Mouse (Mus musculus): Measurements from ENCODE around the gene Ankrd2. TPM values are rescaled to one million over a fixed set of nuclear protein-coding genes. Genes with fewer than 3 reads are reported as not detected.

The Ankrd2 gene
- polyA plus RNA-seq, 2 experiments = 0.96 to 1.5 TPM

DNA sequence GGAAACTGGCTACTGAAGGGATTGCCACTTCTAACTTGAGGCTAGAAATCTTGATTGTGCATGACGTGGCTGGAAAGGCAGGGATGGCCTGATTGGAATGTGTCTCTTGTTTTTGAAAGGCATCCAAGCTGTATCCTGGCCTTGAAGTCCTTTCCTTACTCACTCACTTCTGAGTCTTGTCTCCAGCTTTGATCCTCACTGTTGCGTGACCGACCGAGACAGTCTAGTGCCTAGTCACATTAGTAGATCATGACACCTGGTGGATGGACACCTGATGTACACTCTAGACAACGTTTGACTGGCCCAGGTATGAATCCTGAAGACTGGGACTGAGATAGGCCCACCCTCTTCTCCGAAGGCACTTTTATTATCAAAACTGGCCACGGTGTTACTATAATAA lies 37.0 kb downstream of the Ankrd2 start:
- H3K4me3 ChIP-seq (replicated peaks; ENCODE audit: low read length) = no peak overlapping the region
- ATAC-seq (ENCODE audit: low FRiP score, low read depth) = no peak
- H3K27me3 ChIP-seq (ENCODE audit: control insufficient read depth, insufficient read depth, low read length) = no peaks in the 10 kb centered on the region
- H3K9ac ChIP-seq (ENCODE audit: low read depth, low read length, severe bottlenecking) = no peak overlapping the region
- WGBS = 78% methylated on average over 7 of the region's 7 CpGs
- H3K36me3 ChIP-seq (ENCODE audit: control insufficient read depth, insufficient read depth, low read length) = peaks cover 14% of the 10 kb centered on the region; the same call in 1 of the 2 replicates
- H3K9me3 ChIP-seq (ENCODE audit: control insufficient read depth, low read length) = no peaks in the 10 kb centered on the region
- no peaks in the 10 kb centered on the region for H3K4me1 ChIP-seq (ENCODE audit: control insufficient read depth, insufficient read depth, low read length)
- no peak overlapping the region for H3K4me2 ChIP-seq (replicated peaks; ENCODE audit: low read depth, low read length, severe bottlenecking)
- no peak for DNase-seq (ENCODE audit: low spot score)
- no peak for TF ChIP-seq POLR2A (IDR thresholded peaks at IDR 0.05; ENCODE audit: borderline replicate concordance, extremely low read depth, insufficient read depth, insufficient read length)
- H3K27ac ChIP-seq (replicated peaks; ENCODE audit: low read depth, low read length) = no peak overlapping the region

DNA sequence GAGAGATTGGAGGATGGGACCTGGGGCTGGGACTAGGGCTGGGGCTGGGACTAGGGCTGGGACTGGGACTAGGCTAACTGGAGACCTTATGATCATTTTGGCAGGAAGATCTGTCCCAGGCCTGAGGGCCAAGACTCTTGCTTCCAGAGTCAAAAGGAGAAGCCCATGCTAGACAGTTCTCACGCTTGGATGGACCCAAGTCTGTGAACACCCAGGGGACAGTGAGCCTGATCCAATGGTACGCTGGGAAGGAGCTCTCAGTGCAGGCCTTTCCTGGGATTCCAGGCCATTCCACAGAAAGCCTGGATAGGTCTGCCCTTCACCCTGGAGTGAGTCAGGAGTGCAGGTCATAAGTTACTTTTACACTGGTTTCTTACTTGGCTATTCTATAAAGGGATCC lies 39.3 kb downstream of the Ankrd2 start:
- H3K27ac ChIP-seq (replicated peaks; ENCODE audit: low read depth, low read length) = no peak overlapping the region
- H3K36me3 ChIP-seq (ENCODE audit: control insufficient read depth, insufficient read depth, low read length) = peaks cover 14% of the 10 kb centered on the region; the same call in 1 of the 2 replicates
- H3K4me1 ChIP-seq (ENCODE audit: control insufficient read depth, insufficient read depth, low read length) = no peaks in the 10 kb centered on the region
- 85% methylated on average over 2 of the region's 2 CpGs for WGBS
- DNase-seq (ENCODE audit: low spot score) = no peak
- H3K27me3 ChIP-seq (ENCODE audit: control insufficient read depth, insufficient read depth, low read length) = no peaks in the 10 kb centered on the region
- TF ChIP-seq POLR2A (IDR thresholded peaks at IDR 0.05; ENCODE audit: borderline replicate concordance, extremely low read depth, insufficient read depth, insufficient read length) = no peak
- no peak overlapping the region for H3K9ac ChIP-seq (ENCODE audit: low read depth, low read length, severe bottlenecking)
- H3K4me3 ChIP-seq (replicated peaks; ENCODE audit: low read length) = no peak overlapping the region
- H3K9me3 ChIP-seq (ENCODE audit: control insufficient read depth, low read length) = no peaks in the 10 kb centered on the region
- no peak for ATAC-seq (ENCODE audit: low FRiP score, low read depth)
- no peak overlapping the region for H3K4me2 ChIP-seq (replicated peaks; ENCODE audit: low read depth, low read length, severe bottlenecking)

DNA sequence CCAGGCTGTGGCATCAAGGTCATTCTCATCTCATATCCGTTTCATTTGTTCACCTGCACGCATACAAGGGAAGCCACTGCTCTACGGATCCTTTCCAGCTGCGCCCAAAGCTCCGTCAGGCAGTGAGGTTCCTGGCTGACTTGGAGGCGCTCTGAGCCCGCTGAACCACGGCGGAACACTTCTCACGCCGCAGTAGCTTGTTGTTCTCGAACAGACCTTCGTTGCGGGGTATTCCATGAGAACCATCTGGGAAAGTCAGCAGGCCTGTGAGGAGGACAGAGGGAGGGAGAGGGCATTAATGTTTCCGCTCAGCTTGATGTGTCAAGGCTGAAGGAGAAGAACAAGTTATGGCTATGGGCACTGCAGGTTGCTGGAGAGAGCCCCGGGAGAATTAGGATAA lies 40.2 kb downstream of the Ankrd2 start:
- ATAC-seq (ENCODE audit: low FRiP score, low read depth) (no peak), DNase-seq (ENCODE audit: low spot score) (no peak)
- H3K36me3 ChIP-seq (ENCODE audit: control insufficient read depth, insufficient read depth, low read length) = peaks cover 14% of the 10 kb centered on the region; the same call in 1 of the 2 replicates
- H3K4me2 ChIP-seq (replicated peaks; ENCODE audit: low read depth, low read length, severe bottlenecking) = no peak overlapping the region
- H3K27ac ChIP-seq (replicated peaks; ENCODE audit: low read depth, low read length) = no peak overlapping the region
- H3K4me3 ChIP-seq (replicated peaks; ENCODE audit: low read length) = no peak overlapping the region
- H3K4me1 ChIP-seq (ENCODE audit: control insufficient read depth, insufficient read depth, low read length) = no peaks in the 10 kb centered on the region
- no peaks in the 10 kb centered on the region for H3K9me3 ChIP-seq (ENCODE audit: control insufficient read depth, low read length)
- TF ChIP-seq POLR2A (IDR thresholded peaks at IDR 0.05; ENCODE audit: borderline replicate concordance, extremely low read depth, insufficient read depth, insufficient read length) = no peak
- 91% methylated on average over 16 of the region's 16 CpGs for WGBS
- no peak overlapping the region for H3K9ac ChIP-seq (ENCODE audit: low read depth, low read length, severe bottlenecking)
- H3K27me3 ChIP-seq (ENCODE audit: control insufficient read depth, insufficient read depth, low read length) = no peaks in the 10 kb centered on the region

DNA sequence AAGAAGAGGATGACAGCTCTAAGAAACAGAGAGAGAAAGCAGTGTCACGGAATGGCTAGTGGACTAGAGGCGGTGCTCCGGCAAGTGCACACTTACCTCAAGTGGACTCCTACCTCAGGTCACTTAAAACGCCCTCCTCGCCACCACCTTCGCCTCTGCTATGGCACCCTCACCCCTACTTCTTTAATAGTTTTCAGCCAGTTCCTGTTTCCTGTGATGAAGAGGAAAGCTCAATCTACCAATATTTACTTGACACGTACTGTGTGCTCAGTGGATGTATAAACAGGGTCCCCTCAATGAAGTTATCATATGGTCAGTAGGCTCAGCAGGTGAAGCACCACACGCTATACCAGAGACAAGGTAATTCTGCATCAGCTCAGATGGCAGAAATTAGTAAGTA lies 42.8 kb downstream of the Ankrd2 start:
- H3K4me2 ChIP-seq (replicated peaks; ENCODE audit: low read depth, low read length, severe bottlenecking) = no peak overlapping the region
- ATAC-seq (ENCODE audit: low FRiP score, low read depth) (no peak), DNase-seq (ENCODE audit: low spot score) (no peak)
- no peaks in the 10 kb centered on the region for H3K4me1 ChIP-seq (ENCODE audit: control insufficient read depth, insufficient read depth, low read length)
- no peak for TF ChIP-seq POLR2A (IDR thresholded peaks at IDR 0.05; ENCODE audit: borderline replicate concordance, extremely low read depth, insufficient read depth, insufficient read length)
- H3K4me3 ChIP-seq (replicated peaks; ENCODE audit: low read length) = no peak overlapping the region
- H3K9me3 ChIP-seq (ENCODE audit: control insufficient read depth, low read length) = no peaks in the 10 kb centered on the region
- H3K27ac ChIP-seq (replicated peaks; ENCODE audit: low read depth, low read length) = no peak overlapping the region
- H3K27me3 ChIP-seq (ENCODE audit: control insufficient read depth, insufficient read depth, low read length) = no peaks in the 10 kb centered on the region
- WGBS = 92% methylated on average over 8 of the region's 8 CpGs
- no peak overlapping the region for H3K9ac ChIP-seq (ENCODE audit: low read depth, low read length, severe bottlenecking)
- peaks cover 14% of the 10 kb centered on the region; the same call in 1 of the 2 replicates for H3K36me3 ChIP-seq (ENCODE audit: control insufficient read depth, insufficient read depth, low read length)

DNA sequence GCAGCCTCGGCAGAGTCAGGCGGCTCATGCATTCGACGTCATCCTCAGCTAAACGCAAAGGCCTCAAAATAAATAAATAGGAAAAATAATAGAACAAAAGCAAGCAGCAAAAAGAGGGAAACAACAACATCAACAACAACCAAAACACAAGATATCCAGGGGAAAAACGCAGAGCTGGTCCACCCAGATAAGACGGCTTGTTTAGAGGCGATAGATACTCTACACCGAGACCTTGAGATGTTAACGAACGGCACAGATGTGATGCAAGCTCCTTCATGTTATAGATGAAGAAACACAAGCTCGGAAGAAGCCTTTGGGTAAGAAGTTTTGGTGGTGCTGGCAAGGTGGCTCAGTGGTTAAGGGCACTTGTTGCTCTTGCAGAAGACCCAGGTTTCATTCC lies 43.2 kb downstream of the Ankrd2 start:
- no peak overlapping the region for H3K4me2 ChIP-seq (replicated peaks; ENCODE audit: low read depth, low read length, severe bottlenecking)
- no peak for TF ChIP-seq POLR2A (IDR thresholded peaks at IDR 0.05; ENCODE audit: borderline replicate concordance, extremely low read depth, insufficient read depth, insufficient read length)

DNA sequence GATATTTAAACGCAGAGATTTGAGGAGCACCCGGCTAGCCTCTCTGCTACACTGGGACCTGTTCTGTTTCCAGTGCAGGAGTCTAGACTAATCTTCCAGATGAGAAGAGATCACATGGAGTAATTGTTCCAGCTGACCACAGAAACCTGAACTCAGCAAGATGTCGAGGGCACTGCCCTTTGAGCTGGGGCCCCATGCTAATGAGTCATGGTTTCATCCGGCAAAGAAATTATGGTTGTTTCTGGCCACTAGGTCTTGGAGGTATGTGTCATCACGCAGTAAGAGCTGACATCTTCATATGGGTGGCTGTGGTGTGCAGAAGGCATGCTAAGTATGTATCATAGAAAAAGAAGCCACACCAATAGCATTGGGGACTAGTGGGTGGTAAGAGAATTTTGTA lies 44.1 kb downstream of the Ankrd2 start:
- TF ChIP-seq POLR2A (IDR thresholded peaks at IDR 0.05; ENCODE audit: borderline replicate concordance, extremely low read depth, insufficient read depth, insufficient read length) = no peak
- ATAC-seq (ENCODE audit: low FRiP score, low read depth) = no peak

More for the DNA sequence above, 43.2 kb downstream of the Ankrd2 start:
- H3K9ac ChIP-seq (ENCODE audit: low read depth, low read length, severe bottlenecking) = no peak overlapping the region
- H3K4me3 ChIP-seq (replicated peaks; ENCODE audit: low read length) = no peak overlapping the region
- peaks cover 14% of the 10 kb centered on the region; the same call in 1 of the 2 replicates for H3K36me3 ChIP-seq (ENCODE audit: control insufficient read depth, insufficient read depth, low read length)
- no peak overlapping the region for H3K27ac ChIP-seq (replicated peaks; ENCODE audit: low read depth, low read length)
- 94% methylated on average over 12 of the region's 12 CpGs for WGBS
- ATAC-seq (ENCODE audit: low FRiP score, low read depth) = no peak
- no peaks in the 10 kb centered on the region for H3K27me3 ChIP-seq (ENCODE audit: control insufficient read depth, insufficient read depth, low read length)
- DNase-seq (ENCODE audit: low spot score) = no peak
- no peaks in the 10 kb centered on the region for H3K4me1 ChIP-seq (ENCODE audit: control insufficient read depth, insufficient read depth, low read length)
- no peaks in the 10 kb centered on the region for H3K9me3 ChIP-seq (ENCODE audit: control insufficient read depth, low read length)

More for the DNA sequence above, 44.1 kb downstream of the Ankrd2 start:
- Histone ChIP-seq H3K27ac (replicated peaks; ENCODE audit: low read depth, low read length) (no peak overlapping the region), H3K4me1 (ENCODE audit: control insufficient read depth, insufficient read depth, low read length) (no peaks in the 10 kb centered on the region), H3K4me3 (replicated peaks; ENCODE audit: low read length) (no peak overlapping the region), H3K9me3 (ENCODE audit: control insufficient read depth, low read length) (no peaks in the 10 kb centered on the region), H3K4me2 (replicated peaks; ENCODE audit: low read depth, low read length, severe bottlenecking) (no peak overlapping the region), H3K27me3 (ENCODE audit: control insufficient read depth, insufficient read depth, low read length) (no peaks in the 10 kb centered on the region), H3K9ac (ENCODE audit: low read depth, low read length, severe bottlenecking) (no peak overlapping the region), H3K36me3 (ENCODE audit: control insufficient read depth, insufficient read depth, low read length) (peaks cover 12% of the 10 kb centered on the region; the same call in 1 of the 2 replicates)
- WGBS = 79% methylated on average over 5 of the region's 5 CpGs
- DNase-seq (ENCODE audit: low spot score) = no peak

All from limb, embryonic 14.5 days (tissue).